Mouse (Mus musculus) CD4-positive, CD25-positive, alpha-beta regulatory T cell, adult 4 months (primary cell): ENCODE results near the gene Eapp. TPM values are rescaled to one million over a fixed set of nuclear protein-coding genes. Genes with fewer than 3 reads are reported as not detected.

Experiments
- ATAC-seq: one replicate; pipeline ENCODE4 v1.8.0; 2017
- polyA plus RNA-seq, 2 experiments: library from polyadenylated mRNA; unstranded; fragments of 100-300 nt; shearing (Covaris generic); gene quantifications; one replicate each; pipeline ENCODE4 v1.2.1; 2017

Gene Eapp
- polyA plus RNA-seq, 2 experiments from 2014 or later = 115 to 149 TPM

- ATAC-seq = no peak
These were observed 73.8 kb downstream of the Eapp start for GRCm38 (mm10) chr12:54621942-54622341.

Other genes with a start within 250 kb of the Eapp start
- gene Sptssa, start 39.3 kb downstream of the Eapp start, polyA plus RNA-seq = 100 to 1,000 TPM; 177 to 227 TPM
- gene Snx6, start 99.8 kb upstream of the Eapp start, polyA plus RNA-seq = 100 to 1,000 TPM; 133 to 174 TPM
- gene Cfl2, start 167.0 kb upstream of the Eapp start, polyA plus RNA-seq = 10 to 100 TPM; 24.0 to 28.2 TPM